In the genomic region with DNA sequence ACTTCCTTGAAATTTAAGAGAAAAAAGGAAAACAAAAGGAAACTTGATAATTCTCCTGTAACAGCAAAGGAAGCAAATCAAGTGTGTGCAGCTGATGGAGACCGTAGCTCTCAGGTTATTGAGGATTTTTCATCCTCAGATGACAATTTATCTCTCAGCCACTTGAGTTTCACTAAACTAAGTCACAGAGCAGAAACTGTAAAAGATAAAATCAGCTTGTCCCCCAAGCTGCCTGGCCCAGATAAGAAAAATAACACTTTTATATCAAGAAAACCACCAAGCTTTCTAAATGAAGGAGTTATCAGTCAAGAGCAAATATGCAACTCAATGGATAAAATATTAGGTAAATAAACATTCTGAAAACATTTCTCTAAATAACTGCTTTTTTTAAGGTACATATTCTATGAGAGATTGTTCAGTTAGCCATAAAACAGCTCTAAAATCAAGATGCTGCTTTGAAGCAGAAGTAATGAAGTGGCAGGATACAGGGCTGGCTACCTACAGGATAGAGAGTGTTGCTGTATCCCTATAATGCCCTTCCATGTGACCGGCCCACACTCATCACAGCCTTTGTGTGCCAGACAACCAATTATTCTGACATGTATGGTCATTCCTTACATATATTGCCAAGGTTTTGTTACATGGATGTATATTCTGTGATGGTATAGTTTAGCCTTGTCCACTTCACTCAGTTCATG, we compare ENCODE assay signal across 25 mouse cellular contexts. TPM values are rescaled to one million over a fixed set of nuclear protein-coding genes. Genes with fewer than 3 reads are reported as not detected.
A peak's percentile ranks its signal among the peaks of the same experiment; 100 is the strongest.
DNase-seq lines count a peak whose midpoint lies in the region; ATAC-seq and TF ChIP-seq lines count a peak whose summit lies in the region.
"Had no signal": no experiment of that assay in that cellular context is flagged by ENCODE, and none has a peak within 500 bp of the region (broad histone marks: within the 10 kb centered on the region; RNA-seq: fewer than 3 reads in every experiment).

No protein-coding gene starts in this region.

- TF ChIP-seq EP300 in MEL (IDR thresholded peaks at IDR 0.05; ENCODE audit: low read depth in 1 of 2, low read length in 2 of 2): peak; percentile 92 to 95

- no peak overlapping the region for H3K4me2 ChIP-seq in liver, embryonic 15.5 days
- H3K4me2 ChIP-seq in intestine, postnatal 0 days (replicated peaks; ENCODE audit: low read depth): no peak overlapping the region
- H3K4me2 ChIP-seq: embryonic facial prominence, embryonic 13.5 days; forebrain, embryonic 12.5 days; hindbrain, embryonic 12.5 days; intestine, embryonic 15.5 days; lung, embryonic 14.5 days; midbrain, embryonic 12.5 days; neural tube, embryonic 12.5 days had no signal

- no peak overlapping the region for H3K4me3 ChIP-seq in MEL (ENCODE audit: control insufficient read depth in 1 of 2, insufficient read depth in 1 of 2, low read depth in 2 of 2, low read length in 2 of 2)
- no peak overlapping the region for H3K4me3 ChIP-seq in liver, embryonic 15.5 days (replicated peaks)
- no peak overlapping the region for H3K4me3 ChIP-seq in intestine, postnatal 0 days (ENCODE audit: low read depth, low read length)
- H3K4me3 ChIP-seq: embryonic facial prominence, embryonic 13.5 days; erythroblast, embryonic 14.5 days; forebrain, embryonic 12.5 days; hindbrain, embryonic 12.5 days; intestine, embryonic 15.5 days; midbrain, embryonic 12.5 days; myocyte; neural tube, embryonic 12.5 days had no signal

- TF ChIP-seq CTCF in MEL (IDR thresholded peaks at IDR 0.05 in 2 of 3, conservative IDR thresholded peaks at IDR 0.05 in 1 of 3; ENCODE audit: control insufficient read depth in 1 of 3, insufficient read depth in 1 of 3, low read depth in 2 of 3, low read length in 3 of 3, poor library complexity in 1 of 3, severe bottlenecking in 1 of 3): no peak
- no peak for TF ChIP-seq CTCF in intestine, postnatal 0 days (IDR thresholded peaks at IDR 0.05; ENCODE audit: low read depth)

- 35% methylated on average over 2 of the region's 2 CpGs for WGBS in liver, embryonic 15.5 days (ENCODE audit: insufficient replicate concordance)
- WGBS in intestine, postnatal 0 days: 92% methylated on average over 2 of the region's 2 CpGs

- H3K27ac ChIP-seq in MEL (ENCODE audit: control insufficient read depth, low read depth, low read length): peak overlapping the region; percentile 77
- H3K27ac ChIP-seq in liver, embryonic 15.5 days (replicated peaks): 0 out of 2 replicates have a peak overlapping the region, but pooled peaks have one; percentile 56
- H3K27ac ChIP-seq in intestine, postnatal 0 days (ENCODE audit: low read depth, low read length): no peak overlapping the region
- H3K27ac ChIP-seq: embryonic facial prominence, embryonic 13.5 days; forebrain, embryonic 12.5 days; hindbrain, embryonic 12.5 days; hindbrain, postnatal 0 days; intestine, embryonic 15.5 days; midbrain, embryonic 12.5 days; neural tube, embryonic 12.5 days had no signal

- no peak for TF ChIP-seq RAD21 in MEL (IDR thresholded peaks at IDR 0.05; ENCODE audit: low read depth, low read length)

- ATAC-seq in liver, embryonic 15.5 days (ENCODE audit: insufficient read depth): peak; percentile 57; the same call in 1 of the 2 replicates
- ATAC-seq in intestine, postnatal 0 days: no peak
- ATAC-seq: forebrain, postnatal 0 days; hindbrain, postnatal 0 days; intestine, embryonic 15.5 days had no signal

- no peak for TF ChIP-seq POLR2A in MEL (IDR thresholded peaks at IDR 0.05; ENCODE audit: control insufficient read depth in 1 of 2, insufficient read depth in 1 of 2, low read depth in 1 of 2, low read length in 2 of 2, poor library complexity in 1 of 2)

- H3K4me1 ChIP-seq in MEL (ENCODE audit: control insufficient read depth in 1 of 2, insufficient read depth in 2 of 2, low read length in 2 of 2): peaks cover 19 to 24% of the 10 kb centered on the region in 2 experiments
- H3K4me1 ChIP-seq in liver, embryonic 15.5 days (replicated peaks): peaks cover 16% of the 10 kb centered on the region
- H3K4me1 ChIP-seq in intestine, postnatal 0 days (replicated peaks; ENCODE audit: control insufficient read depth, insufficient read depth, low read length): no peaks in the 10 kb centered on the region
- H3K4me1 ChIP-seq: embryonic facial prominence, embryonic 13.5 days; forebrain, embryonic 12.5 days; hindbrain, embryonic 12.5 days; intestine, embryonic 15.5 days; midbrain, embryonic 12.5 days; neural tube, embryonic 12.5 days had no signal

- DNase-seq in MEL (ENCODE audit: low read depth, low spot score): peak; percentile 47
- DNase-seq in c-Kit-positive CD71-positive TER-119-positive erythroid progenitor cells, embryonic 14.5 days (ENCODE audit: low spot score): peak; percentile 45
- DNase-seq in thymus, adult 18-20 months: no peak
- DNase-seq in right cerebral cortex, postnatal 36 days (ENCODE audit: low spot score in 2 of 2): no peak
- DNase-seq: adrenal gland, adult 2 months; adrenal gland, postnatal 36 days; cerebellum, adult 8-10 months; forebrain, postnatal 0 days; gastrocnemius, postnatal 10 days; kidney, adult 9 months; kidney, postnatal 10 days; layer of hippocampus, postnatal 36 days; left cerebral cortex, postnatal 4 days; lung, embryonic 14.5 days had no signal

- no peaks in the 10 kb centered on the region for H3K9me3 ChIP-seq in MEL (replicated peaks; ENCODE audit: insufficient read depth, low read length)
- H3K9me3 ChIP-seq in liver, embryonic 15.5 days (replicated peaks): no peaks in the 10 kb centered on the region
- H3K9me3 ChIP-seq in intestine, postnatal 0 days (ENCODE audit: control insufficient read depth): no peaks in the 10 kb centered on the region
- H3K9me3 ChIP-seq: embryonic facial prominence, embryonic 13.5 days; forebrain, embryonic 12.5 days; hindbrain, embryonic 12.5 days; intestine, embryonic 15.5 days; midbrain, embryonic 12.5 days; neural tube, embryonic 12.5 days had no signal

- peaks cover 11 to 30% of the 10 kb centered on the region in 2 experiments for H3K36me3 ChIP-seq in MEL (ENCODE audit: control insufficient read depth in 1 of 2, insufficient read depth in 2 of 2, low read length in 2 of 2)
- H3K36me3 ChIP-seq in liver, embryonic 15.5 days (replicated peaks): peaks cover 6% of the 10 kb centered on the region; the same call in 1 of the 2 replicates
- peaks cover 16% of the 10 kb centered on the region; the same call in 1 of the 2 replicates for H3K36me3 ChIP-seq in intestine, postnatal 0 days (ENCODE audit: control insufficient read depth, insufficient read depth)
- H3K36me3 ChIP-seq: intestine, embryonic 15.5 days; midbrain, embryonic 12.5 days had no signal

- no peaks in the 10 kb centered on the region for H3K79me2 ChIP-seq in MEL (ENCODE audit: control insufficient read depth, insufficient read depth, low read length, poor library complexity)

- H3K9ac ChIP-seq in MEL (ENCODE audit: control insufficient read depth, low read depth, low read length, poor library complexity, severe bottlenecking): no peak overlapping the region
- H3K9ac ChIP-seq in liver, embryonic 15.5 days: no peak overlapping the region
- H3K9ac ChIP-seq in intestine, postnatal 0 days (ENCODE audit: low read depth, low read length): no peak overlapping the region
- H3K9ac ChIP-seq: embryonic facial prominence, embryonic 13.5 days; forebrain, embryonic 12.5 days; forebrain, postnatal 0 days; hindbrain, embryonic 12.5 days; intestine, embryonic 15.5 days; lung, embryonic 14.5 days; midbrain, embryonic 12.5 days; neural tube, embryonic 12.5 days had no signal

- no peaks in the 10 kb centered on the region for H3K27me3 ChIP-seq in MEL (ENCODE audit: control insufficient read depth in 1 of 2, insufficient read depth in 2 of 2, low read length in 2 of 2)
- no peaks in the 10 kb centered on the region for H3K27me3 ChIP-seq in liver, embryonic 15.5 days
- no peaks in the 10 kb centered on the region for H3K27me3 ChIP-seq in intestine, postnatal 0 days (replicated peaks; ENCODE audit: control insufficient read depth, insufficient read depth, low read length)
- H3K27me3 ChIP-seq: embryonic facial prominence, embryonic 13.5 days; forebrain, embryonic 12.5 days; hindbrain, embryonic 12.5 days; intestine, embryonic 15.5 days; midbrain, embryonic 12.5 days; neural tube, embryonic 12.5 days had no signal

TF ChIP-seq in MEL, 35 proteins besides CTCF, POLR2A, EP300 and RAD21 (continues in another document):
- TF ChIP-seq ETS1 (IDR thresholded peaks at IDR 0.05; ENCODE audit: low read depth, low read length) (peak; percentile 86), ZMIZ1 (IDR thresholded peaks at IDR 0.05; ENCODE audit: low read depth, low read length) (no peak), MXI1 (IDR thresholded peaks at IDR 0.05; ENCODE audit: low read depth, low read length) (no peak), TCF12 (IDR thresholded peaks at IDR 0.05; ENCODE audit: low read depth, low read length) (peak; percentile 97), SIN3A (IDR thresholded peaks at IDR 0.05; ENCODE audit: low read length) (peak; percentile 73), GABPA (IDR thresholded peaks at IDR 0.05; ENCODE audit: low read depth, low read length) (0 out of 2 replicates have a peak, but pooled peaks have one; percentile 5), RCOR1 (IDR thresholded peaks at IDR 0.05; ENCODE audit: low read depth, low read length) (peak; percentile 73), MEF2A (IDR thresholded peaks at IDR 0.05; ENCODE audit: extremely low read depth, insufficient replicate concordance, low read depth, low read length, poor library complexity, severe bottlenecking) (peak; percentile 63; the same call in 1 of the 2 replicates), JUND (IDR thresholded peaks at IDR 0.05; ENCODE audit: low read depth, low read length) (0 out of 2 replicates have a peak, but pooled peaks have one; percentile 41), MYB (IDR thresholded peaks at IDR 0.05; ENCODE audit: low read depth, low read length) (peak; percentile 70; the same call in 1 of the 2 replicates), GATA1 (IDR thresholded peaks at IDR 0.05; ENCODE audit: low read depth, low read length) (peak; percentile 96), BHLHE40 (IDR thresholded peaks at IDR 0.05; ENCODE audit: borderline replicate concordance, low read depth, low read length) (peak; percentile 40; the same call in 1 of the 2 replicates), TBP (IDR thresholded peaks at IDR 0.05; ENCODE audit: low read depth, low read length) (no peak), MAFK (IDR thresholded peaks at IDR 0.05; ENCODE audit: borderline replicate concordance, low read depth, low read length) (peak; percentile 69; the same call in 1 of the 2 replicates), ZC3H11A (IDR thresholded peaks at IDR 0.05; ENCODE audit: low read depth, low read length) (0 out of 2 replicates have a peak, but pooled peaks have one; percentile 3), ZNF384 (IDR thresholded peaks at IDR 0.05; ENCODE audit: low read depth, low read length) (peak; percentile 59)

RNA-seq across cellular contexts. Expression of a gene that starts 57.7 kb away (rescaled TPM):
- total RNA-seq in MEL (2012; rRNA removed): 15.6 and 17.1 TPM in 2 replicates
- polyA plus RNA-seq in MEL (2012; ENCODE audit: insufficient read depth in 1 of 2, insufficient read length in 2 of 2, low read depth in 1 of 2, low replicate concordance in 2 of 2, missing spikeins in 1 of 2): 10 to 100 TPM; 19.4 to 61.7 TPM
- 7.0 and 7.9 TPM in 2 replicates for polyA plus RNA-seq in liver, embryonic 15.5 days (2015; fragmentation: Nextera tagmentation; extraction: Ambion mirVana)
- 6.2 and 8.3 TPM in 2 replicates for polyA plus RNA-seq in intestine, postnatal 0 days (2015; fragmentation: Nextera tagmentation; extraction: Ambion mirVana)

Comparison
In these comparisons a context has a peak if more than half of its experiments do, and no peak if none do; other contexts are left out.
1. DNase-seq: peak in MEL (single experiment) and c-Kit-positive CD71-positive TER-119-positive erythroid progenitor cells, embryonic 14.5 days (single experiment); none in thymus, adult 18-20 months (0 of 2) and right cerebral cortex, postnatal 36 days (0 of 2).